Mouse (Mus musculus): ENCODE results near the gene Apbb2. TPM values are rescaled to one million over a fixed set of nuclear protein-coding genes. Genes with fewer than 3 reads are reported as not detected.

Apbb2 gene
- polyA plus RNA-seq, 1 experiment from 2014 or later: 124 TPM

GRCm38 (mm10) chr5:66512519-66512918 is 106.1 kb downstream of the Apbb2 start:
- Histone ChIP-seq H3K4me1 (replicated peaks) (no peaks in the 10 kb centered on the region), H3K4me3 (no peak overlapping the region), H3K9ac (no peak overlapping the region), H3K27ac (replicated peaks) (no peak overlapping the region), H3K9me3 (no peaks in the 10 kb centered on the region), H3K36me3 (no peaks in the 10 kb centered on the region), H3K4me2 (no peak overlapping the region), H3K27me3 (no peaks in the 10 kb centered on the region)
- no peak for ATAC-seq (ENCODE audit: low FRiP score, low read depth)
- 93% methylated on average over 7 of the region's 7 CpGs for WGBS

GRCm38 (mm10) chr5:66510716-66511115 is 107.9 kb downstream of the Apbb2 start:
- Histone ChIP-seq H3K9me3 (no peaks in the 10 kb centered on the region), H3K4me2 (no peak overlapping the region), H3K4me1 (replicated peaks) (no peaks in the 10 kb centered on the region), H3K36me3 (no peaks in the 10 kb centered on the region), H3K27me3 (no peaks in the 10 kb centered on the region), H3K4me3 (no peak overlapping the region), H3K9ac (no peak overlapping the region), H3K27ac (replicated peaks) (no peak overlapping the region)
- 81% methylated on average over 5 of the region's 7 CpGs for WGBS
- no peak for ATAC-seq (ENCODE audit: low FRiP score, low read depth)

- ATAC-seq (ENCODE audit: low FRiP score, low read depth): no peak
- Histone ChIP-seq H3K9ac (no peak overlapping the region), H3K4me1 (replicated peaks) (peaks cover 5% of the 10 kb centered on the region; the same call in 1 of the 2 replicates), H3K27me3 (no peaks in the 10 kb centered on the region), H3K4me2 (no peak overlapping the region), H3K4me3 (no peak overlapping the region), H3K36me3 (no peaks in the 10 kb centered on the region), H3K9me3 (no peaks in the 10 kb centered on the region), H3K27ac (replicated peaks) (no peak overlapping the region)
- 82% methylated on average over 5 of the region's 5 CpGs for WGBS
Observed at GRCm38 (mm10) chr5:66509151-66509550, 109.4 kb downstream of the Apbb2 start.

- no peaks in the 10 kb centered on the region for H3K9me3 ChIP-seq
- H3K4me1 ChIP-seq (replicated peaks): peaks cover 11% of the 10 kb centered on the region
- no peak overlapping the region for H3K4me2 ChIP-seq
- WGBS: 94% methylated on average over 3 of the region's 3 CpGs
- ATAC-seq (ENCODE audit: low FRiP score, low read depth): no peak
- no peaks in the 10 kb centered on the region for H3K27me3 ChIP-seq
- H3K4me3 ChIP-seq: no peak overlapping the region
- H3K9ac ChIP-seq: no peak overlapping the region
- no peaks in the 10 kb centered on the region for H3K36me3 ChIP-seq
- H3K27ac ChIP-seq (replicated peaks): no peak overlapping the region
Observed at GRCm38 (mm10) chr5:66505578-66505977, 113.0 kb downstream of the Apbb2 start.

- Histone ChIP-seq H3K36me3 (no peaks in the 10 kb centered on the region), H3K4me3 (no peak overlapping the region), H3K4me1 (replicated peaks) (peaks cover 11% of the 10 kb centered on the region), H3K27ac (replicated peaks) (no peak overlapping the region), H3K9ac (no peak overlapping the region), H3K9me3 (no peaks in the 10 kb centered on the region), H3K4me2 (no peak overlapping the region), H3K27me3 (no peaks in the 10 kb centered on the region)
- 79% methylated on average over 1 of the region's 1 CpGs for WGBS
- ATAC-seq (ENCODE audit: low FRiP score, low read depth): no peak
Observed at GRCm38 (mm10) chr5:66505071-66505470, 113.5 kb downstream of the Apbb2 start.

GRCm38 (mm10) chr5:66504434-66504747 is 114.2 kb downstream of the Apbb2 start:
- H3K9ac ChIP-seq: no peak overlapping the region
- WGBS: 66% methylated on average over 6 of the region's 6 CpGs
- no peaks in the 10 kb centered on the region for H3K27me3 ChIP-seq
- no peak overlapping the region for H3K27ac ChIP-seq (replicated peaks)
- no peak overlapping the region for H3K4me3 ChIP-seq
- no peaks in the 10 kb centered on the region for H3K36me3 ChIP-seq
- H3K9me3 ChIP-seq: no peaks in the 10 kb centered on the region
- no peak overlapping the region for H3K4me2 ChIP-seq
- no peak for ATAC-seq (ENCODE audit: low FRiP score, low read depth)
- peaks cover 11% of the 10 kb centered on the region for H3K4me1 ChIP-seq (replicated peaks)

GRCm38 (mm10) chr5:66503557-66504433 is 114.8 kb downstream of the Apbb2 start:
- H3K36me3 ChIP-seq: no peaks in the 10 kb centered on the region
- no peak overlapping the region for H3K4me3 ChIP-seq
- H3K4me2 ChIP-seq: no peak overlapping the region
- no peak overlapping the region for H3K9ac ChIP-seq
- H3K27ac ChIP-seq (replicated peaks): no peak overlapping the region
- no peaks in the 10 kb centered on the region for H3K9me3 ChIP-seq
- H3K27me3 ChIP-seq: no peaks in the 10 kb centered on the region
- 61% methylated on average over 17 of the region's 17 CpGs for whole genome bisulfite sequencing
- ATAC-seq (ENCODE audit: low FRiP score, low read depth): peak; percentile 29; the same call in 1 of the 2 replicates
- peaks cover 11% of the 10 kb centered on the region for H3K4me1 ChIP-seq (replicated peaks)

GRCm38 (mm10) chr5:66503033-66503432 is 115.6 kb downstream of the Apbb2 start:
- no peaks in the 10 kb centered on the region for H3K36me3 ChIP-seq
- no peak overlapping the region for H3K9ac ChIP-seq
- H3K27me3 ChIP-seq: no peaks in the 10 kb centered on the region
- no peak for ATAC-seq (ENCODE audit: low FRiP score, low read depth)
- H3K4me2 ChIP-seq: no peak overlapping the region
- no peak overlapping the region for H3K4me3 ChIP-seq
- WGBS: 86% methylated on average over 1 of the region's 1 CpGs
- H3K27ac ChIP-seq (replicated peaks): no peak overlapping the region
- H3K9me3 ChIP-seq: no peaks in the 10 kb centered on the region
- peaks cover 12% of the 10 kb centered on the region for H3K4me1 ChIP-seq (replicated peaks)

- H3K4me1 ChIP-seq (replicated peaks): peaks cover 32% of the 10 kb centered on the region
- no peaks in the 10 kb centered on the region for H3K27me3 ChIP-seq
- no peak overlapping the region for H3K27ac ChIP-seq (replicated peaks)
- WGBS: 93% methylated on average over 7 of the region's 7 CpGs
- no peaks in the 10 kb centered on the region for H3K9me3 ChIP-seq
- no peak for ATAC-seq (ENCODE audit: low FRiP score, low read depth)
- H3K4me3 ChIP-seq: no peak overlapping the region
- no peaks in the 10 kb centered on the region for H3K36me3 ChIP-seq
- H3K9ac ChIP-seq: no peak overlapping the region
- no peak overlapping the region for H3K4me2 ChIP-seq
Observed at GRCm38 (mm10) chr5:66499621-66500020, 119.0 kb downstream of the Apbb2 start.

- H3K27me3 ChIP-seq: no peaks in the 10 kb centered on the region
- WGBS: 75% methylated on average over 1 of the region's 1 CpGs
- no peak for ATAC-seq (ENCODE audit: low FRiP score, low read depth)
- H3K36me3 ChIP-seq: no peaks in the 10 kb centered on the region
- no peak overlapping the region for H3K9ac ChIP-seq
- no peak overlapping the region for H3K4me2 ChIP-seq
- H3K27ac ChIP-seq (replicated peaks): 0 out of 2 replicates have a peak overlapping the region, but pooled peaks have one; percentile 1
- H3K4me1 ChIP-seq (replicated peaks): peaks cover 24% of the 10 kb centered on the region
- no peaks in the 10 kb centered on the region for H3K9me3 ChIP-seq
- no peak overlapping the region for H3K4me3 ChIP-seq
Observed at GRCm38 (mm10) chr5:66498140-66498539, 120.4 kb downstream of the Apbb2 start.

- Histone ChIP-seq H3K36me3 (no peaks in the 10 kb centered on the region), H3K9ac (no peak overlapping the region), H3K4me2 (no peak overlapping the region), H3K4me3 (no peak overlapping the region), H3K27me3 (no peaks in the 10 kb centered on the region), H3K9me3 (no peaks in the 10 kb centered on the region), H3K27ac (replicated peaks) (0 out of 2 replicates have a peak overlapping the region, but pooled peaks have one; percentile 15), H3K4me1 (replicated peaks) (peaks cover 28% of the 10 kb centered on the region)
- peak; percentile 28; the same call in 1 of the 2 replicates for ATAC-seq (ENCODE audit: low FRiP score, low read depth)
- WGBS: 48% methylated on average over 14 of the region's 14 CpGs
Observed at GRCm38 (mm10) chr5:66497479-66498087, 121.0 kb downstream of the Apbb2 start.

GRCm38 (mm10) chr5:66496881-66497360 is 121.7 kb downstream of the Apbb2 start:
- H3K36me3 ChIP-seq: no peaks in the 10 kb centered on the region
- WGBS: 71% methylated on average over 4 of the region's 4 CpGs

More at GRCm38 (mm10) chr5:66496881-66497360, 121.7 kb downstream of the Apbb2 start:
- no peak for ATAC-seq (ENCODE audit: low FRiP score, low read depth)
- Histone ChIP-seq H3K27me3 (no peaks in the 10 kb centered on the region), H3K4me3 (no peak overlapping the region), H3K9ac (no peak overlapping the region), H3K27ac (replicated peaks) (0 out of 2 replicates have a peak overlapping the region, but pooled peaks have one; percentile 15), H3K4me2 (no peak overlapping the region), H3K9me3 (no peaks in the 10 kb centered on the region), H3K4me1 (replicated peaks) (peaks cover 33% of the 10 kb centered on the region)

Measured in hindbrain, embryonic 15.5 days (tissue).